Comparison of ENCODE assay signal across 25 mouse cellular contexts in genomic region chr10:40169566-40169965, GRCm38 (mm10). TPM values are rescaled to one million over a fixed set of nuclear protein-coding genes. Genes with fewer than 3 reads are reported as not detected.
A peak's percentile ranks its signal among the peaks of the same experiment; 100 is the strongest.
DNase-seq lines count a peak whose midpoint lies in the region; ATAC-seq and TF ChIP-seq lines count a peak whose summit lies in the region.
"Had no signal": no experiment of that assay in that cellular context is flagged by ENCODE, and none has a peak within 500 bp of the region (broad histone marks: within the 10 kb centered on the region; RNA-seq: fewer than 3 reads in every experiment).

No protein-coding gene starts in this region.

- intact Hi-C loops in left cerebral cortex, adult 2 months (cut with DNase I): no loop called here

- no peak overlapping the region for H3K9ac ChIP-seq in forebrain, postnatal 0 days
- H3K9ac ChIP-seq in forebrain, embryonic 13.5 days: no peak overlapping the region
- no peak overlapping the region for H3K9ac ChIP-seq in intestine, embryonic 15.5 days
- H3K9ac ChIP-seq in intestine, postnatal 0 days (ENCODE audit: low read depth, low read length): no peak overlapping the region
- H3K9ac ChIP-seq: embryonic facial prominence, embryonic 12.5 days; embryonic facial prominence, embryonic 15.5 days; heart, embryonic 13.5 days; hindbrain, embryonic 14.5 days had no signal

- no peak overlapping the region for H3K4me2 ChIP-seq in forebrain, postnatal 0 days (ENCODE audit: low read depth)
- H3K4me2 ChIP-seq in forebrain, embryonic 13.5 days: no peak overlapping the region
- no peak overlapping the region for H3K4me2 ChIP-seq in intestine, embryonic 15.5 days (replicated peaks)
- no peak overlapping the region for H3K4me2 ChIP-seq in intestine, postnatal 0 days (replicated peaks; ENCODE audit: low read depth)
- H3K4me2 ChIP-seq: embryonic facial prominence, embryonic 12.5 days; embryonic facial prominence, embryonic 15.5 days; heart, embryonic 13.5 days; hindbrain, embryonic 14.5 days had no signal

- no peaks in the 10 kb centered on the region for H3K27me3 ChIP-seq in forebrain, postnatal 0 days (ENCODE audit: insufficient read depth, low read length)
- no peaks in the 10 kb centered on the region for H3K27me3 ChIP-seq in forebrain, embryonic 13.5 days
- H3K27me3 ChIP-seq in intestine, embryonic 15.5 days (replicated peaks): no peaks in the 10 kb centered on the region
- H3K27me3 ChIP-seq in intestine, postnatal 0 days (replicated peaks; ENCODE audit: control insufficient read depth, insufficient read depth, low read length): no peaks in the 10 kb centered on the region
- H3K27me3 ChIP-seq: embryonic facial prominence, embryonic 12.5 days; embryonic facial prominence, embryonic 15.5 days; heart, embryonic 13.5 days had no signal

- no peaks in the 10 kb centered on the region for H3K4me1 ChIP-seq in forebrain, postnatal 0 days (ENCODE audit: insufficient read depth)
- no peaks in the 10 kb centered on the region for H3K4me1 ChIP-seq in forebrain, embryonic 13.5 days
- H3K4me1 ChIP-seq in intestine, embryonic 15.5 days (replicated peaks): no peaks in the 10 kb centered on the region
- H3K4me1 ChIP-seq in intestine, postnatal 0 days (replicated peaks; ENCODE audit: control insufficient read depth, insufficient read depth, low read length): no peaks in the 10 kb centered on the region; the same call in 1 of the 2 replicates

- H3K4me3 ChIP-seq in forebrain, postnatal 0 days (ENCODE audit: low read depth, low read length): no peak overlapping the region
- no peak overlapping the region for H3K4me3 ChIP-seq in forebrain, embryonic 13.5 days
- H3K4me3 ChIP-seq in intestine, embryonic 15.5 days (replicated peaks): no peak overlapping the region
- no peak overlapping the region for H3K4me3 ChIP-seq in intestine, postnatal 0 days (ENCODE audit: low read depth, low read length)
- no peak overlapping the region for H3K4me3 ChIP-seq in left cerebral cortex, adult 2 months
- H3K4me3 ChIP-seq: embryonic facial prominence, embryonic 12.5 days; embryonic facial prominence, embryonic 15.5 days; gastrocnemius, adult 2 months; heart, embryonic 13.5 days had no signal

- H3K27ac ChIP-seq in forebrain, postnatal 0 days (ENCODE audit: low read depth, low read length): peak overlapping the region; percentile 5; the same call in 1 of the 2 replicates
- no peak overlapping the region for H3K27ac ChIP-seq in forebrain, embryonic 13.5 days
- H3K27ac ChIP-seq in intestine, embryonic 15.5 days: no peak overlapping the region
- H3K27ac ChIP-seq in intestine, postnatal 0 days (ENCODE audit: low read depth, low read length): no peak overlapping the region
- H3K27ac ChIP-seq in left cerebral cortex, adult 2 months: no peak overlapping the region
- H3K27ac ChIP-seq: embryonic facial prominence, embryonic 12.5 days; embryonic facial prominence, embryonic 15.5 days; gastrocnemius, adult 2 months; heart, embryonic 13.5 days; hindbrain, embryonic 14.5 days; hindbrain, postnatal 0 days had no signal

- ATAC-seq in forebrain, postnatal 0 days: no peak
- no peak for ATAC-seq in forebrain, embryonic 13.5 days
- peak; percentile 3; the same call in 1 of the 2 replicates for ATAC-seq in intestine, embryonic 15.5 days
- ATAC-seq in intestine, postnatal 0 days: no peak
- ATAC-seq: CD4-positive, CD25-positive, alpha-beta regulatory T cell, adult 4 months; inflammation-experienced regulatory T-cells, adult 6 months had no signal

- H3K36me3 ChIP-seq in forebrain, postnatal 0 days (ENCODE audit: insufficient read depth): no peaks in the 10 kb centered on the region
- no peaks in the 10 kb centered on the region for H3K36me3 ChIP-seq in forebrain, embryonic 13.5 days (ENCODE audit: poor library complexity, severe bottlenecking)
- H3K36me3 ChIP-seq in intestine, embryonic 15.5 days: no peaks in the 10 kb centered on the region
- no peaks in the 10 kb centered on the region for H3K36me3 ChIP-seq in intestine, postnatal 0 days (ENCODE audit: control insufficient read depth, insufficient read depth)
- H3K36me3 ChIP-seq: embryonic facial prominence, embryonic 12.5 days; embryonic facial prominence, embryonic 15.5 days; heart, embryonic 13.5 days had no signal

- no peak for TF ChIP-seq CTCF in forebrain, postnatal 0 days (IDR thresholded peaks at IDR 0.05; ENCODE audit: low read depth)
- no peak for TF ChIP-seq CTCF in intestine, postnatal 0 days (IDR thresholded peaks at IDR 0.05; ENCODE audit: low read depth)
- TF ChIP-seq CTCF in left cerebral cortex, adult 2 months (IDR thresholded peaks at IDR 0.05): no peak

- 88% methylated on average over 10 of the region's 10 CpGs for WGBS in forebrain, postnatal 0 days
- 88% methylated on average over 10 of the region's 10 CpGs for WGBS in forebrain, embryonic 13.5 days
- WGBS in intestine, embryonic 15.5 days: 82% methylated on average over 10 of the region's 10 CpGs
- 84% methylated on average over 10 of the region's 10 CpGs for WGBS in intestine, postnatal 0 days

- no peaks in the 10 kb centered on the region for H3K9me3 ChIP-seq in forebrain, postnatal 0 days (ENCODE audit: low read length)
- no peaks in the 10 kb centered on the region for H3K9me3 ChIP-seq in forebrain, embryonic 13.5 days (replicated peaks)
- no peaks in the 10 kb centered on the region for H3K9me3 ChIP-seq in intestine, embryonic 15.5 days
- H3K9me3 ChIP-seq in intestine, postnatal 0 days (ENCODE audit: control insufficient read depth): no peaks in the 10 kb centered on the region
- H3K9me3 ChIP-seq: embryonic facial prominence, embryonic 12.5 days; embryonic facial prominence, embryonic 15.5 days; heart, embryonic 13.5 days had no signal

- DNase-seq in forebrain, postnatal 0 days: no peak
- peak; percentile 69 for DNase-seq in A20 (ENCODE audit: low read depth, low spot score)
- DNase-seq in left cerebral cortex, adult 2 months (ENCODE audit: extremely low spot score in 1 of 2, low spot score in 2 of 2): no peak
- DNase-seq: adrenal gland, adult 2 months; adrenal gland, postnatal 14 days; cerebellum, adult 11 months; cerebellum, adult 2 months; cerebellum, adult 9-11 months; cerebellum, postnatal 25 days; gastrocnemius, adult 2 months; gastrocnemius, postnatal 14 days; heart, adult 18-20 months; heart, postnatal 14 days; heart, postnatal 4 days; kidney, adult 18-20 months had no signal

RNA-seq across cellular contexts. Expression of gene Slc16a10, which starts 27.5 kb away (rescaled TPM):
- 1.7 and 2.5 TPM in 2 replicates for total RNA-seq in forebrain, postnatal 0 days (2014; rRNA removed)
- 1.3 and 1.5 TPM in 2 replicates for polyA plus RNA-seq in forebrain, postnatal 0 days (2015; fragmentation: Nextera tagmentation; extraction: Ambion mirVana)
- polyA plus RNA-seq in forebrain, embryonic 13.5 days (2015; fragmentation: Nextera tagmentation; extraction: Ambion mirVana): 3.1 and 6.8 TPM in 2 replicates
- 36.1 and 37.4 TPM in 2 replicates for polyA plus RNA-seq in intestine, embryonic 15.5 days (2015; fragmentation: Nextera tagmentation; extraction: Ambion mirVana)
- polyA plus RNA-seq in intestine, postnatal 0 days (2015; fragmentation: Nextera tagmentation; extraction: Ambion mirVana): 57.5 and 59.5 TPM in 2 replicates
- 1 to 10 TPM; 2.4 to 4.1 TPM for total RNA-seq in left cerebral cortex, adult 2 months (2021)
